Mouse (Mus musculus) thymus, postnatal 25 days (tissue): ENCODE measurements around the gene Pin1.

Source experiments
- DNase-seq: peaks from one replicate; pipeline ENCODE4 v3.0.0; 2022

Pin1 gene

DNA sequence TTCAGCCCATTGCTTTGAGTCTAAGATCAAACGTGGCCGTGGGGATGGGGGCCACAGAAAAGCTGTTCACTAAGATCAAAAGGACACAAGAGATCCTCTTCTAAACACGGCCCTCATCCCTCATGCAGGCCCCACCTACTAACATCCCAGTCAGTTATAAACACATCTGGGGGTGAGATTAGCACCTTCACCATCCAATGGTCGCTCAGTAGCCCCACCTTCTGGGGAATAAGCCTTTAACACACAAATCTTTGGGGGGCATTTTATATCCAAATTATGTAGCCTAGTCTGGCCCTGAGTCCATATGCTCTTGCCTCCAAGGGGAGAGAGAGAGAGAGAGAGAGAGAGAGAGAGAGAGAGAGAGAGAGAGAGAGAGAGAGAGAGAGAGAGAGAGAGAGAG, 54.1 kb downstream of the Pin1 start:
- peak; percentile 30 for DNase-seq

DNA sequence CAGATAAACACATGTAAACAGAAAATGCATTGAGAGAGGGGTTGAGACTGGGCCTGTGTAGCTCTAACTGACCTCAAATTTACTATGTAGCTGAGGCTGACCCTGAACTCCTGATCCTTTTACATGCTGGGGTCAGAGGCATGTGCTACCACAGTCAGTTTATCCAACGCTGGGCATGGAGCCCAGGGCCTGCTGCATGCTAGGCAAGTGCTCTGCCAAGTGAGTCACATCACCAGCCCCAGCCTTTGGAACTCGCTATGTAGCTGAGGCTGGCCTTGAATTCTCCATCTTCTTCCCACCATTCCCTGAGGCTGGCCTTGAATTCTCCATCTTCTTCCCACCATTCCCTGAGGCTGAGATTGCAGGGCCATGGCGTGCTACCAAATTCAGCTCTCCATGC, 58.6 kb downstream of the Pin1 start:
- DNase-seq: no peak

DNA sequence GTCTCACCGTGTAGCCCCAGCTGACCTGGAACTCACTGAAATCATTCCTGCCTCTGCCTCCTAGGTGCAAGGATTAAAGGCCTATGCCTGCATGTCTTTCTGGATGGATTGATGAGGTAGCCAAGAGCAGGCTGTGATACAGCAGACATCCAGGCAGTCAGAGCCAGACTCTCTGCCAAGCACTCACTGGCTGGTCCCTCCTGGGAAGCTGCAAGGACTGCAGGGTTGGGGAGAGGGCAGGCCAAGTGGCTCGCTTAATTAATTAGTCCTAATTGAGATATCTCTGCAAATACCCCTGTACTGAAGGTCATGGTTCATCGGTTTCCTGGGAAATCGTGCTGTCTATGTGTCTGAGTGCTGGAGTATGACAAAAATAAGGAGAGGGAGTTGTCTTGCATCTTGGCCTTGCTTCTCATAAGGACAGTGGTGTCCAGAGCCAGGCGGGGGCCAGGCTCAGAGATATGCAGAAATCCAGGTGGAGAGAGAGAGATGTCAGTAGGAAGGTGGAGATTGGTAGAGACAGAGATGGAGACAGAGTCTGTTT, 61.1 kb downstream of the Pin1 start:
- no peak for DNase-seq

DNA sequence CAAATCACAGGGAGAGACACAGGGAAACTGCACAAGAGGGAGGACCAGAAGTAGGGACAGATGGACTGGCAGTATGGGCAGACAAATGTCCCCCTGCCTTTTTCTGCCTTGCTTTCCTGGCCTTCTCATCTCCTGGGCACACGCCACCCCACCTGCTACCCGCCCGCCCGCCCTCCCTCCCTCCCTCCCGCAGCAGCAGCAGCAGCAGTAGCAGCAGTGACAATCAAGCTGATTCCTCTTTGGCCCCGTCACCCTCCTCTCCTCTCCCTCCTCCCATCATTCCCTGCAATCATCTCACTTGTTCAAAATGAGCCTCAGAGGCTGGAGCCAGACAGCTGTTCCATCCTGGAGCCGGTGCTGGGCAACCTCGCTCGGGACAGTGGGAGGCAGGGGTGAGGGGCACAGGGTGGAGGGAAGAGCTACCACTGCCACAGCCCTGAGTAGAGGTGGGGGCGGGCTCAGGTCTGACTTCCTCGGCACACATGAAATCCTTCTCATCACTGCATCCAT, 61.6 kb downstream of the Pin1 start:
- DNase-seq: no peak

DNA sequence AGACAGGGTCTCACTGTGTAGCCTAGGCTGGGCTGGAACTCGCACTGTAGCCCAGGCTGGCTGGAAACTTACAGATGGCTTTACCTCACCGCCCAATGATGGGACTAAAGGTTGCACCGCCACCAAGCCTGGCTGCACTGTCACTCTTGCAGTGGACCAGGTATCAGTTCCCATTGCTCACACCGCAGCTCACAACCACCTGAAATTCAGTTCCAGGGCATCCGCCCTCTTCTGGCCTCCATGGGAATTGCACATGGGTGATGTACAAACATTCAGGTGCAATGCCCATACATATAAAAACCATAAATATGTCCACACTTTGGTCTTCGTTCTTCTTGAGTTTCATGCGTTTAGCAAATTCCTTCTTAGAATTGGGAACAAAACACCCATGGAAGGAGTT, 63.4 kb downstream of the Pin1 start:
- peak; percentile 19 for DNase-seq
